Mouse (Mus musculus): ENCODE data around the gene Mrps27.

DNA sequence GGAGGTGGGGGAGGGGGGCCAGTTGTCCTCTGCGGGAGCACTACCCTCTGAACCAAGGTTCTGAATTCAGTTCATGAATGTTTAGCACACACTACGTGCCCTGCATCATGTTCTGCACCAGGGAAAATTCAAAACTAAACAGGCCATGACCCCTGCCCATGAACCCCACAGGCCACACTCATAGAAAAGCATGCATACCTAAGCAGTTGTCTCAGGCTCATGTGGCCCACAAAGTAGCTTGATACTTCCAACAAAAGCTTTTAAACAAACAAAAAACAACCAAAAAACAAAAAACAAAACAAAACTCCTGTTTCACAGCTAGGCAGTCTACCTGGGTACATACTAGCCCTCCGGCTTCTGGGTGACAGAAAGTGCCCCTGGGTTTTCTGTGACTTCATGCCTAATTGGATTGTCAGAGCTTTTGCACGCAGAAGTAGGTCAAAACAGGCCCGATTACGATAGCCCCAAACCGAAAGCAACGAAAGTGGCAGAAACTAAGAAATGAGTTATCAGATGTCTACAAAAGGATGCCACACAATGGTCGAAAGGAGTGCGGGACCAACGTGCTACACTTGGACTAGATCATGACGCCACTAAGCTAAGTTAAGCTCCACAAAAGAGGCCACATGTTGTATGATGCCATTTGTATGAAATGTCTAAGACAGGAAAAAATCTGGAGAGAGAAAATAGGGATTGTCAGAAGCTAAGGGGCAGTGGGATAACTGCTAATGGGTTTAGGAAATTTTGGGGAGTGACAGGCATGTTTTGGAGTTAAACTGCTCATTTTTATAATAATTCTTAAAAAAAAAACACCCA, 98.1 kb downstream of the Mrps27 start:
- TF ChIP-seq CTCF (IDR thresholded peaks at IDR 0.05; ENCODE audit: low read depth) (no peak), EP300 (IDR thresholded peaks at IDR 0.05; ENCODE audit: low read depth) (no peak)

Data from heart, postnatal 0 days (tissue).